Mouse (Mus musculus) ES-Bruce4 (cell line): Measurements from ENCODE around the gene Rnf208. TPM values are rescaled to one million over a fixed set of nuclear protein-coding genes. Genes with fewer than 3 reads are reported as not detected.

Experiments
- H3K27ac ChIP-seq: 2 replicates; pipeline ENCODE4 v1.5.1; 2012; ENCODE audit warnings: low read length, inconsistent platforms; ENCODE audit not compliant: insufficient read depth
- H3K27me3 ChIP-seq: 2 replicates; pipeline ENCODE4 v1.6.1; 2012; ENCODE audit warnings: mild to moderate bottlenecking, low read length, inconsistent platforms; ENCODE audit not compliant: control insufficient read depth, poor library complexity, insufficient read depth, severe bottlenecking
- H3K36me3 ChIP-seq: 2 replicates; pipeline ENCODE4 v1.6.1; 2012; ENCODE audit warnings: inconsistent platforms, mild to moderate bottlenecking, low read length, moderate library complexity; ENCODE audit not compliant: control insufficient read depth, poor library complexity, insufficient read depth, severe bottlenecking
- H3K4me1 ChIP-seq: one replicate; pipeline ENCODE4 v1.8.1; 2011; ENCODE audit warnings: low read length; ENCODE audit not compliant: control insufficient read depth, insufficient read depth
- H3K4me3 ChIP-seq: 2 replicates; pipeline ENCODE4 v1.5.1; 2011; ENCODE audit warnings: low read depth, mild to moderate bottlenecking, low read length
- H3K9ac ChIP-seq: 2 replicates; pipeline ENCODE4 v1.6.1; 2012; ENCODE audit warnings: low read depth, mild to moderate bottlenecking, inconsistent platforms; ENCODE audit not compliant: poor library complexity, severe bottlenecking
- H3K9me3 ChIP-seq: replicated peaks from 2 replicates; pipeline ENCODE4 v1.6.1; 2012; ENCODE audit warnings: mild to moderate bottlenecking, low read length, inconsistent platforms; ENCODE audit not compliant: control insufficient read depth, poor library complexity, insufficient read depth, severe bottlenecking
- CTCF ChIP-seq: IDR thresholded peaks from one replicate; pipeline ENCODE4 v1.8.1; 2011; ENCODE audit warnings: low read depth, low read length
- EP300 ChIP-seq: IDR thresholded peaks from 2 replicates; pipeline ENCODE4 v1.6.1; 2011; ENCODE audit warnings: low read depth, low read length; ENCODE audit not compliant: insufficient read depth
- POLR2A ChIP-seq: IDR thresholded peaks from one replicate; pipeline ENCODE4 v1.8.1; 2011; ENCODE audit warnings: low read length; ENCODE audit not compliant: insufficient read depth
- polyA plus RNA-seq: library from polyadenylated mRNA; stranded (reverse); fragments of >200 nt; gene quantifications from 2 replicates; pipeline ENCODE4 v1.2.4, GENCODE M21; 2011; ENCODE audit warnings: low read depth; ENCODE audit not compliant: missing spikeins, insufficient read depth, insufficient read length

Rnf208 gene
- polyA plus RNA-seq, 1 experiment, result 7.3 TPM

- Histone ChIP-seq H3K9me3 (no peaks in the 10 kb centered on the region), H3K4me3 (peak within 1 kb of the TSS; percentile 97), H3K4me1 (no peaks in the 10 kb centered on the region), H3K36me3 (peaks cover 13% of the 10 kb centered on the region), H3K27ac (no peak within 1 kb of the TSS), H3K27me3 (no peaks in the 10 kb centered on the region), H3K9ac (peak within 1 kb of the TSS; percentile 60)
- TF ChIP-seq POLR2A (peak; percentile 88), CTCF (peak; percentile 16), EP300 (peak; percentile 61)
Observed at GRCm38 (mm10) chr2:25271827-25272511, 29.9 kb downstream of the Rnf208 start, which contains the start of the genes Ssna1 and Anapc2. TSS of gene Ssna1 (minus strand) at chr2:25272438. TSS of gene Anapc2 (plus strand) at chr2:25272478.

- no peak overlapping the region for H3K27ac ChIP-seq
- H3K9me3 ChIP-seq, result no peaks in the 10 kb centered on the region
- TF ChIP-seq POLR2A, result no peak
- TF ChIP-seq CTCF, result no peak
- TF ChIP-seq EP300, result no peak
- no peaks in the 10 kb centered on the region for H3K27me3 ChIP-seq
- H3K4me3 ChIP-seq, result peak overlapping the region; percentile 97
- H3K9ac ChIP-seq, result peak overlapping the region; percentile 60
- peaks cover 13% of the 10 kb centered on the region for H3K36me3 ChIP-seq
- no peaks in the 10 kb centered on the region for H3K4me1 ChIP-seq
Observed at GRCm38 (mm10) chr2:25272515-25272914, 30.5 kb downstream of the Rnf208 start.

GRCm38 (mm10) chr2:25273010-25273409, 31.0 kb downstream of the Rnf208 start:
- Histone ChIP-seq H3K9me3 (no peaks in the 10 kb centered on the region), H3K27ac (no peak overlapping the region), H3K4me1 (no peaks in the 10 kb centered on the region), H3K4me3 (peak overlapping the region; percentile 97), H3K36me3 (peaks cover 15% of the 10 kb centered on the region), H3K9ac (peak overlapping the region; percentile 60), H3K27me3 (no peaks in the 10 kb centered on the region)
- TF ChIP-seq POLR2A (no peak), CTCF (no peak), EP300 (no peak)

GRCm38 (mm10) chr2:25278928-25279882, 37.1 kb downstream of the Rnf208 start:
- peaks cover 32% of the 10 kb centered on the region for H3K36me3 ChIP-seq
- H3K27ac ChIP-seq, result no peak overlapping the region
- no peaks in the 10 kb centered on the region for H3K27me3 ChIP-seq
- no peaks in the 10 kb centered on the region for H3K9me3 ChIP-seq
- no peak overlapping the region for H3K9ac ChIP-seq
- no peaks in the 10 kb centered on the region for H3K4me1 ChIP-seq
- no peak for TF ChIP-seq POLR2A
- TF ChIP-seq EP300, result no peak
- TF ChIP-seq CTCF, result peak; percentile 74
- no peak overlapping the region for H3K4me3 ChIP-seq

GRCm38 (mm10) chr2:25285551-25285950, 43.5 kb downstream of the Rnf208 start:
- H3K36me3 ChIP-seq, result peaks cover 3% of the 10 kb centered on the region
- H3K9me3 ChIP-seq, result no peaks in the 10 kb centered on the region
- H3K9ac ChIP-seq, result no peak overlapping the region
- no peak overlapping the region for H3K4me3 ChIP-seq
- TF ChIP-seq EP300 (no peak), CTCF (no peak), POLR2A (no peak)
- no peaks in the 10 kb centered on the region; the same call in 1 of the 2 replicates for H3K27me3 ChIP-seq
- H3K4me1 ChIP-seq, result peaks cover 4% of the 10 kb centered on the region
- no peak overlapping the region for H3K27ac ChIP-seq
